Mouse (Mus musculus) ovary, postnatal 14 days (tissue): ENCODE data around the gene Nol8.

Experiments used
- DNase-seq: peaks from one replicate; pipeline ENCODE4 v3.0.0; 2022; ENCODE audit warnings: low spot score

Gene Nol8

DNA sequence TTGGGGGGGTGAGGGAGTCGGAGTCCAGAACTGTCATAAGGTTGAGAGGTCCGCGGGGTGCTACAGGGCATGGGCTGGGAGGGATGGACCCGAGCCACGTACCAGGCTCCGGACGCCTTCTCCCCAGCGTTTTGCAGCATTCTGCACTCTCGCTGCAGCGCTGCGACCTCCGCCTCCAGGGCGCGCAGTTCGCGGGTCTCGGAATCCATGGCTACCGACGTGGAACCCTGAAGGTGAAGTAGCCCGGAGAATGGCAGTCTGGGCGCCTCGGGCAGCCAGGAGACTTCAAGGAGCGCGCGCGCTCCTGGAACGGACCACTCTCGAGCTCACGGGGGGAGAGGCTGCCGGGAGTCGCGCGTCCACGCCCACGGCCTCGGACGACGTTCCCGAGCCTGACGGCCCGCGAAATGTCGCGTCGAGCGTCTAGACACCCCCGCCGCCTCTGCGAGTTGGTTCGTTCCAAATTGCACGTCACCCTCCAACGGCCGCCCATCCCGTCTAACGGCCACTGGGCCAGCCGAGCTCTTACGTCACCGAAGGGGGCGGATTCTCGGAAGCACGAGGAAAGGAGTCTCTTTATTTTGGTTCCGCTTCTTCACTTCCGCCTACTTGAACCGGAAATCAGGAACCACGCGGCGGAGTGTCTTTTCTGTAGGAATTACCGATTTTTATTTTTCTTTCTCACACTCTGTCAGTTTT, at the start of gene Nol8, which contains the start of gene Cenpp:
Gene Nol8 (plus strand): TSS at position 598 of the 699 bp plus-strand sequence.
Gene Cenpp (minus strand): TSS at position 305 of the 699 bp plus-strand sequence.
- DNase-seq: peak; percentile 99

DNA sequence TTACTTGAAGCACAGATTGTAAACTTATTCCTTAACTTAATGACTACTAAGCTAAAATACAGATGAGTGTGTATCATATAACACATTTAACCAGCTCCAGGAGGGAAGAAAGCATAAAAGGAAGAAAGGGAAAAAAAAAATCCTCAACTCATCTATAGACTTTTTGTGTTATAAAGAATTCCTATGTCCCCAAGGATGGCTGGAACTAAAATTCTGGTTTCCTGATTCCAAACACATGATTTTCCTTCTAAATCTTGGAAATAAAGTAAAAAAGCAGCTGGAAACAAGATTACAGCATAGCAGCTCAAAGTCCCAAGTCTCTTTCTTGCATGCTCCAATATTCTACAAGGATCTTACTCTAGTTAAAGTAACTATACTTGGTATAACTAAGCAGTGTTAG, 49.3 kb upstream of the Nol8 start:
- no peak for DNase-seq

DNA sequence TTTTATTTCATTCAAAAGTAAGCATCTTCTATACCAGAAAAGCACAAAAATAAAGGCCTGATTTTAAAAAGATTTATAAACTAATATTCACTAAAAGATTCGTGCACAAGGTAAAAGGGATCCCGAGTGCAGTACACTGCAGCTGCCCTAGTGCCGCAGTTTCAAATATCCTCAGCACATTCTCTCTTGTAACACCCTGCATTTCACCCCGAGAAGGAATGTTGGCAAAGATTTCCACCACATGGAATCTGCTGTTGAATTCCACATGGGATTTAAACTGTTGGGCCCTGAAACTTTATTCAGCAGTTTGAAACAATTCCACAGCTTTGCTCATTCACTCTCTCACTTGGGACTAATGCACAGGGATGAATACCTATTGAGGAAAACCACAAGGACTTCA, 45.2 kb upstream of the Nol8 start, which contains the start of gene Ogn:
Gene Ogn (plus strand): TSS at position 333 of the 400 bp plus-strand sequence.
- peak; percentile 13 for DNase-seq

DNA sequence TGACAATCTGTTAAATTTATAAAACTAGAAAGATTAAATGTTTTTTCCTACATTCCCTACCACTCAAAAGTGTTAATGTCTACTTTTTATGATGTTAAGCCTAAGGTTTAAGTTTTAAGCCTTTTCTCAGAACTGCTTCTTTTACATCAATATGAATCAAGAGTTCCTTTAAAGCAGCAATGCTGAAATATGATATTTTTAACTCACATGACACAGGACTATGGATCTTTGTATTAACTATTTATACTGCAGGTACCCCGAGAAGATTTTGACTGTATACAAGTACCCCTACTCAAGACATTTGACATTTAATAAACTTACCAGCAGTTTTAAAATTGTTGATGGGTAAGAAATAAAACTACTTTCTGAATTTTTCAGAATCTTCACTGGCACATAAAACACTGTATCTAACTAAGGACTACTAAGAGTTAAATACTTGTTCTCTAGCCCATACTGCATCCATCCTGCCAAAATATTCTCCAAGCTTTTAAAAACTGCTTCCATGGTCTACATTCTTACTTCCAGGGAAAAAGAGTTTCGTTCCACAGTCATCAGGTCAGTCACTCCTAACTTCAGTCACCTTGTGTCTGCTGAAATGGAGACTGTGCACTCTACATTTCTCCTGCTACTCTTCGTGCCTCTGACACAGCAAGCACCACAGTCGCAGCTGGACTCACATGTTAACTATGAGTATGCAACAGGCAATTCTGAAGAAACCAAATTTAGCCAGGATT, 44.1 kb upstream of the Nol8 start:
- DNase-seq: no peak

DNA sequence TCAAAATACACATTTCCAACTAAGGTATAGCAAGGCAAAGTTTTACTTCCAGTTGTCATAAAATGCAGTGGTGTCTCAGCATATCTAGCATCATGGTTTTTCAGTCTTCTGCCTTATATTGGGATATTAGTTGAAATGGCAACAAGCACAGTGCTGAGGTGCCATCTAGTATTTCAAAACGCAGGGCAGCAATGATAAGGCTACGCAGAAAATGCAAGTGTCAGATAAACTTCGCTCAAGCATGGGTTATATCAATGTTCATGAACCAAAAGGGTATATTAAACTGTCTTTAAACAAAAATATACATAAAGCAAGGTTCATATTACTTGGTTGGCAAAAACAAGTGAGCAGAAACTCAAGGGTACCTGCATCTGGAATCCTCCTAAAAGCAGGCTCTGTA, 35.9 kb upstream of the Nol8 start:
- DNase-seq: no peak

DNA sequence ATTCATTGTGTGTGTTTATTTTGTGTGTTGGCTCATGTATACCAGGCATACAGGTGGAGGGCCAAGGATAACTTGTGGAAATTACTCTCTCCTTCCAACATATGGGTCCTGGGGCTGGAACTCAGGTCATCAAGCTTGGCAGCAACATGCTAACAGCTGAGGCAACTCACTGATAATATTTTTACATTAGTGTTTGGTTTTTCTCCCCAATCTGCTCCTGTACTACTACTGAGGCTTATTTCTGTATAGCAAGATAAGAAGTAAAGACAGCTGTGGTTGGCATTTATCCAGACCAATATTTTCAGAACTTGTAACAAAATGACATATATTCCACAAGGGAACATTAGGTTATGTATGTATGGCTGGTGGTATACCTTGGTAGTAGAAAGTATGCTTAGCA, 34.5 kb upstream of the Nol8 start:
- DNase-seq: no peak

DNA sequence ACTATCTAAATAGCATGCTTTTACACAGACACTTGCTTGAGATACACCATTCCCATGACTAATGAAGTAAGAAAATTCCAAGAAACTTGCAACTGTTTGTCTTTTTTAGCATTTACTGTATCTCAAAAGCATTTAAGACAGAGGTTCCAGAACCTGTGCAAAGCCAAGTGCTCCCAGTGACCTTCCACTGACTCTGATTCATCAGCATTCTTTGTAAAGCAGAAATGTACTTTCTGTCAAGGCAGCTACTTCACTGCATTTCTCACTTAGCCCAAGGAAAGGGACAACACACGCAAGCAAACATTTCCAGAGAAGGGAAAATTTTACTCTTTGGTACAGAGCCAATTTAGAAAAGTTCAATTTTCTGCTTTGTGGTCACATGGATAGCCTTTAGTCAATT, 29.7 kb upstream of the Nol8 start:
- no peak for DNase-seq

DNA sequence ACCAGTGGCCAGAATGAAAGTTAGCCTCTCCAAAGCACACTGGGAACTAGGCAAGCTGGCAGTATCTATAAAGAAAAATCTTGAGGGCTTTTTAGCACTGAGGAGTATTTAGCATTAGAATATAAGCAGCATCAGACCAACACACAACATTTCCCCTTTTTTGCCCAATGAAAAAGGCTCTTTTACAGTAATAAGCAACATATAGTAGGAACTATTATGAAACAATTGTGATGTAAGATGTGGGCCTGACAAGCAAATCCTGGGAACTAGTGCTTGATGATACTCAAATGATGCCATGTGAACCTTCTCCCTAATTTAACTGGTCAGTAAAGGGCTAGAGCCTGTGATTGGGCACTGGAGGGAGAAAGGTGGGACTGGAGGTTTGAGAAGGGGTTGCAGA, 24.7 kb upstream of the Nol8 start:
- DNase-seq: no peak

DNA sequence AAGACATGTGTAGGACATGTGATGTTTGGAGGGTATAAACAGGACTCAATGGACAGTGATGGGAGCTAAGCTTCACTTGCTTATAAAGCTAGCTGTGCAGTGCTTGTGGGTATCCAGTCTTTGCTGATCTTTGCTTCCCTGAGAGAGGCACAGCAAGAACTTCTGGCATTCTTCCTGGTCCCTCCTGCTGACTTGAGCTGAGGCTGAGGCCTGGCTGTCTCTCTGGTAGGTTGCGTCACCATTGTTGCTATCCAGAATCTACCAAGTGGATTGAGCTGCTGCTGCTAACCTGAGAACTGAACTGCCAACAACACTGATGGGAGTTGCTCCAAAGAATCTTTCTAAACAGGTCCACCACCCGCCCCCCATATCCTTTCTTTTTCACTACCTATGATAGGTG, 23.8 kb upstream of the Nol8 start:
- no peak for DNase-seq

DNA sequence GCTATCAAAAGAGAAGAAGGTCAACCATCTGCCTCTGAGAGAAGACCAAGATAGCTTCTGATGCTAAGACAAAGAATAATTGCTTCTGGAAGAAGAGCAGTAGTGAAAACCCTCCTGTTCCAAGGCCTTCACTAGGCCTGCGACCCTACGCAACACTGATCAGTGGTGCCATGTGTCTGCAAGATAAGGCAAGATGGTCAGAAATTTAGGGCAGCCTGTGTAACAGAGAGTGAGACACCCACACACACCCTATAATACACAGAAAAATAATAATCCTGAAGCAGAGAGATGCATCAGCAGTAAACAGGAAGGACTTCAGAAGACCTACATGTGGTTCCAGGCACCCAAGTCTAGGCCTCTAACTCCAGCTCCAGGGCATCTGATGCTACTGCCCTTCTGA, 12.9 kb upstream of the Nol8 start:
- DNase-seq: no peak

DNA sequence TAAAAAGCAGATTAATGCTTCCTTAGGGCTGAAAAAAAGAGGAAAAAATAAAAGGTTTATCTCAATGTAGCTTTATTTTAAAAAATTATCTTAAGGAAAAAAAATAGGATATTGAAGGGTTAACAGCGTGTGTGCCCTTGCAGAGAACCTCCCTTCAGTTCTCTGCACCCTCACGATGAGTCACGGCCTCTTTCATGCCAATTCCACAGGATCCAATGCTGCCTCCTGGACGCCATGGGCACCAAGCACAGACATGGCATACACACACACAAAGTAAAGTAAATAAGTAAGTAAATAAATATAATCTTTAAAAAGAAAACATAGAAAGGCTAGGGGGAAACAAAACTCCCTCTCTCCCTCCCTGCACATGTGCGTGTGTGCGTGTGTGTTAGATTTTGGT, 10.2 kb upstream of the Nol8 start:
- no peak for DNase-seq

DNA sequence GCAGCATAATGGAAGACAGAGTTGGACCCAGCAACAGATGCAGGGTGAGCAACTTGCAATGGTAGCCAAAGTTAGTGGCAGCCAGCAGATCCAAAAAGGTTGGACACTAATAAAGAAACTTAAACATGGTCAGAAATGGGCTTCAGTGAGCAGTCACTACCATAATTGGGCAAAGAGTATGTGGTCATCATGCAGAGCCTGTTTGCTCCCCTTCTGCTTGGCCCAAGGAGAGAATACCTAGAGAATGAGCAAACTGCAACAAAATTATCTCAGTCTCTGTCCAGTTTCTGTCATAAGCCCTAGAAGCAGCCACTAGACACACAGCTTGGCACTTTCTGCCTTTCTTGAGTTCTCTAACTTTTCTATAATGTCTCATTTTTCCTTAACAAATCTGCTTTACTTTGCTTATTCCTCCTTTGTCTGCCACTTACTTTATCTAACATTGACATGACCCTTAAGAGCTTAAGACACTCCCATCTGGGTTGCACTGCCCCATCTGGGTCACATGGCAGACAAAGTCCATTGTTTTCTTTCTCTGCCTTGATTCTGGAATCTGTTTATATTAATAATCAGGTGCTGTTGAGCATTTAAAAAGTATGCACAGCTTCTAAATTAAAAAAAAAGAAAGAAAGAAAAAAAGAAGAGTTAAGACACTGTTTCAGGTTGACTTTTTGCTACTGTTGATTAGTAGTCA, 9.1 kb upstream of the Nol8 start:
- DNase-seq: no peak

DNA sequence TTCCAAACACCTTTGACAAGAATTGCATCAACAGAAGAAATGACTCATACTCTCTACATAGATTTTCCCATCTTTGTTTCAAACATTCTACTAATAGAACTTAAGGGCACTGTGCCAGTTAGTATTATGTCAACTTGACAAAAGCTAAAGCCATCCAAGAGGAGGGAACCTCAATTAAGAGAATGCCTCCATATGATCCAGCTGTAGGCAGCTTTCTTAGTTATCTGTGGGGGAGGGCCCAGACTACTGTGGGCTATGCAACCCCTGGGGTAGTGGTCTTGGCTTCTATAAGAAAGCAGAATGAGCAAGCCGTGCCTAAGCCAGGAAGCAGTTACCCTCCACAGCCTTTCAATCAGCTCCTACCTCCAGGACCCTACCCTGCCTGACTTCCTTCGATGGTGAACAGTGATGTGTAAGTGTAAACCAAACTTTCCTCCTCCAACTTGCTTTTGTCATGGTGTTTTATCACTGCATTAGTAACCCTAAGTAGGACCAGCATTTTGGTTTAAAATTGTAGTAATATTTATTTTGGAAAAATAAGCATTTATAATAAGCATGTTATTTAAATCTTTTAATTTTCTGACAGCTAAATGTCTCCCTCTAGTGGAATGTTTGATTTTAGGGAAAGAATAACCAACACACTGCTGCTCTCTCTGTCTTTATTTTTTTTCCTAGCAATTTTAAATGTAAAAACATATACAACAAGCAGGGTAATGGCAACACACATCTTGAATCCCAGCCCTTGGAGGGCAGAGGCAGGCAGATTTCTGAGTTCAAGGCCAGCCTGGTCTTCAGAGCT, 7.9 kb upstream of the Nol8 start:
- DNase-seq: no peak

DNA sequence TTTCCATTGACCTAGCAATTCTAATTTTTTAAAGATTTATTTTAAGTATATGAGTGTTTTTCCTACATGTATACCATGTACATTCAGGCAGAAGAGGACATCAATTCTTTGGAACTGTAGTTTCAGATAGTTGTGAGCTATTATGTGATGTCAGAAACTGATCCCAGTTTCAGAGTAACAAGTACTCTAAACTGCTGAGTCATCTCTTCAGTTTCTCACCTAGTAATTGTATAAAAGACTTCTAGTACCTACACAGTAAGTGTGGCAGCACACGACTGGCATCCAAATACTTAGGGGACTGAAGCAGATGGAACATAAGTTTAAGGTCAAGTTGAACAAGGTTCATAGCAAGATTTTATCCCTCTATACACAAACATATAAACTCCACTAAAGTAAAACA, 6.9 kb upstream of the Nol8 start:
- no peak for DNase-seq

DNA sequence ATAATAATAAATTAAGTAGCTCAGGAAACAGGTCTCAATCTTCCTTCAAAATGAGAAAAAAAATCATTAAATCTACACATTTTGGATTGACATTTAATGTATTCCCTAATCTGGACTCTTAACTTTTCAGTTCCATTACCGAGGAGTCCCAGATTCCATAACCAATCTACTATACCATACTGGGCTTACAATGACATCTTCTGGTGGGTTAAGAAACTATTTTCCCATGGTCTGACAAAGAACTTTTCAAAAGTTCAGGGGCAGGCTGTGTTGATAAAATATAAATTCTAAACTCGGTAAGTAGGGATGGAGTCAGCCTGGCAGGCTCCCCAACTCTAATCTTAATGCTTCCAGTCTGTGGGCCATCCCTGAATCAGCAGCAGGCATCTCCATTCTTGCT, 1.7 kb upstream of the Nol8 start:
- DNase-seq: no peak

DNA sequence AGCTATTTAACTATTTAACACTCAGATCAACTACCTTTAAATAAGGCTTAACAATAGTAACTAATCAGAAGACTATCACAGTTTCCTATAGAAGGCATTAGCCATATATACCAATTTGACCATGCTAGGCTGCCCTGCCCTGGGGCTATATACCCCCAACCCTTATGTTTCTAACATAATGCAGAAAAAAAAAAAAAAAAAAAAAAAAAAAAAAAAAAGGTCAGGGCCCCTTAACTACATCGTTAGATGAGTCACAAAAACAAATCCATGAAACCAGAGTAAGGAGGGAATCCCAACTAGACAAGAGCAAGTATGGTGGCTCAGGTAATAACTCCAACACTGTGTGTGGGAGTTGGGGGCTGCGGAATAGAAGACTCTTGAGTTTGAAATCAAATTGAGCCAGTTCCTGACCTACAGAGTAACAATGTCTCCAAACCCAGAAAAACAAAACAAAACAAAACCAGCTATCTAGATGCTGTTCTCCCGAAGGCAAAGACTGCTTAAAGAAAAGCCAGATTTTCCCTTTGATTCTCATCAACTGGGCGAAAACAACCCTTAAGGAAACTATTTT, 1.0 kb upstream of the Nol8 start:
- no peak for DNase-seq

DNA sequence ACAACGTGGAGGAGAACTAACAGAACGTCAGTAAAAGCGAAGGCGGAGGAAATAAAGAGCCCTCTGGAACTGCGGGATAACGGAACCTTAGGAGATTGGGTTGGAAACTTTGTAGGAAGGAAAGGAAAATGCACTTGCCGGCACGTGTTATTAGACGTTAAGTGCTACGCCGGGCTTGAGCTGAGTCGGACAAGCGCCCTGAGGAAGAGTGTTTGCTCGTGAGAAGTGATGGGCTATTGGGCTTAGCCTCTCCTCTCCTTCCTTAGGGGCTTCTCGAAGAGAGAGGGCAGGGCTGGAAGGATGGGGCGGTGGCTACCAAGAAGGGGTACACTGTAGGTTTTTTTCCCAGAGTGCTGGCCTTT, 283 bp downstream of the Nol8 start:
- DNase-seq: no peak

DNA sequence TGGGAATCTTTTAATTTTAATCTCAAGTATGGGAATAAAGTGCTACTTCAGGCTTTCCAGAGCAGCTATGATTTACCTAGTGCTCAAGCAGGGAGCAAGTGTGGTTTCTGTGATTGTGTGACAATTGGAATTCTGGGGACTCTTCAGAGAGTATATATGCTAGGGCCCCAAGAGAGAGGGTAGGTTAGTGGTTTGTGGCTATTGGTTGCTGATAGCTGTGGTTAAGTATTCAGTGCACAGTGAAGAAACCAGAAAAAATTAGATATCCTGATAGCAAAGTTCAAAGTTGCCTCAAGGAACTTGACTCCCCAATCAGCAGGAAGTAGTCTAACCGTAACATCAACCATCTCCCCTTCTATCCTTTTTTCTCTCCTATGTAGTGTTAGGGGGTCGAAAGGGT, 24.9 kb downstream of the Nol8 start:
- no peak for DNase-seq

DNA sequence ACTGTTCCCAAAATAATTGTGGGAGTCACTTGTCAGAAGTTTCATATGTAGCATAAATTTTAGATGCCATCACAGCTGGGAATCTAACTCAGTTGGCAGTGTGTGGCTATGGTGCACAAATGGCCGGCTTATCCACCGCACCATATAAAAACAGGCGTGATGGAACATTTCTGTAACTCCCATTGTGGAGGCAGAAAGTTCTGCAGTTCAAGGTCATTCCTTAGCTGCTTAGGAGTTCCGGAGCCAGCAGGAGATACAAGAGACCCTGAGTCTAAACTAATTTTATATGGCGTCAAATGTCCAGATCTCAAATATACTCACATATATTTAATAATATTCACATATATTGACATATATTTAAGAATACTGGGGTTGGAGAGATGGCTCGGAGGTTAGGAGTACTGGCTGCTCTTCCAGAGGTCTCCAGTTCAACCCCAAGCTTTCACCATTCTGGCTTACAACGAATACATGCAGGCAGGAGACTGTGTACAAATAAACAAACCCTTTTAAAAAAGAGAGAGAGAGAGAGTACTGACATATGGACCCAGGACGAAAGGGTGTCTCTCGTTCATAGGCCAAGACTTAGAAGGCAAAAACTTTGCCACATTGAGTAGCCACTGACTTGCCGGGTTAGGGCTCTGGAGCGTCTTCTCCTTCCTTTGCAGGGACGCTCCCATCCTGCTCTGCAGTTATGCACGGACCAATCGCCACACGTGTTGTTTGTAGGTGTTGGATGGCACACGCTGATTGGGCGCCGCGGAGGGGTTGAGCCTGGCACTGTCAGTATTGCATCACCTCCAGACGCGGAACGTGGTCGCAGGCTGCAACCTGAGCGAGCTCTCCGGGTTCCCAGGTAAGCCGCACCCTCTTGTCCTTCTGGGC, 28.7 kb downstream of the Nol8 start, which contains the start of gene Iars:
Gene Iars (plus strand): TSS at position 750 of the 882 bp plus-strand sequence.
- DNase-seq: peak; percentile 99

DNA sequence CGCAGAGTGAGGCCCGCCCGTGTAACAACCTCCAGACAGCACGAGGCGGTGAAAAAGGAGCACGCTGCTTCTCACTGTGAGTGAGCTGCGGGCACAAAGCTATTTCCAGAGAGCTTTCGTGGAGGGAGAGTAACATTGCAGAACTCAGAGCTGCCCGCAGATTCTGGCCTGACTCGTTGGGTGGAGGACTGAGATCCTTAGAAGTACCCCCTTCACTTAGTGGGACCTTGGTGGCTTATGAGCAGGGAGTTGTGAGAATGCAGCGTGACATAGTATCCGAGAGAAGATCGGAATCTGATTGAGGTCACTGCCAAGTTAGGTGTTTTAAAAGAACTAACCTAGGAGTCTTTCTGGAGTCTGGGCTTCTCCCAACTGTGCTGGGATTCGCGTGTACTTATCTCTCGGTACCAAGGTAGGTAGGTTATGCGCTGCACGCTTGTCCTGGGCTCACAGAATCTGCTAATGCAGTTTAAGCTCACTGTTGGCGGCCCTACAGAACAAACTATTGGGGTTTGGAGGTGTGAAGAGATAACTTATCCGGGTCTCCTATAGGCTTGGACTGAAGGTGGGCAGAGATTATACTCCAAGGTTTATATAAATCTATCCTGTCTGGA, 29.5 kb downstream of the Nol8 start:
- no peak for DNase-seq
